10 mouse cellular contexts compared by ENCODE assay signal in genomic region chr3:82249968-82250795, GRCm38 (mm10).
DNase-seq lines count a peak whose midpoint lies in the region; ATAC-seq lines count a peak whose summit lies in the region.
"Had no signal": no experiment of that assay in that cellular context is flagged by ENCODE, and none has a peak within 500 bp of the region (broad histone marks: within the 10 kb centered on the region; RNA-seq: fewer than 3 reads in every experiment).

No protein-coding gene starts in this region.

- intact Hi-C loops in left cerebral cortex, postnatal 14 days (cut with DNase I): no loop called here
- intact Hi-C loops in left cerebral cortex, postnatal 10 days (cut with DNase I): no loop called here

- H3K4me3 ChIP-seq in forebrain, embryonic 13.5 days: no peak overlapping the region
- no peak overlapping the region for H3K4me3 ChIP-seq in forebrain, embryonic 10.5 days
- H3K4me3 ChIP-seq in embryonic facial prominence, embryonic 10.5 days: no peak overlapping the region
- H3K4me3 ChIP-seq in midbrain, embryonic 12.5 days: no peak overlapping the region
- H3K4me3 ChIP-seq: heart, embryonic 12.5 days had no signal

- H3K9ac ChIP-seq in forebrain, embryonic 13.5 days: no peak overlapping the region
- H3K9ac ChIP-seq in midbrain, embryonic 12.5 days (replicated peaks): no peak overlapping the region
- H3K9ac ChIP-seq: heart, embryonic 12.5 days had no signal

- DNase-seq in forebrain, embryonic 10.5 days (ENCODE audit: extremely low spot score, low spot score): no peak
- peak; percentile 16 to 42 for DNase-seq in left cerebral cortex, postnatal 14 days (ENCODE audit: low spot score in 2 of 2)
- DNase-seq in left cerebral cortex, postnatal 10 days (ENCODE audit: extremely low spot score in 1 of 2, low spot score in 2 of 2): no peak
- peak; percentile 20 for DNase-seq in embryonic facial prominence, embryonic 10.5 days (ENCODE audit: low spot score)
- no peak for DNase-seq in urinary bladder, postnatal 4 days (ENCODE audit: low spot score in 2 of 2)
- no peak for DNase-seq in gastrocnemius, postnatal 25 days

- 55% methylated on average over 6 of the region's 6 CpGs for WGBS in forebrain, embryonic 13.5 days
- 56% methylated on average over 6 of the region's 6 CpGs for WGBS in forebrain, embryonic 10.5 days
- 50% methylated on average over 6 of the region's 6 CpGs for WGBS in embryonic facial prominence, embryonic 10.5 days
- 36% methylated on average over 6 of the region's 6 CpGs for WGBS in midbrain, embryonic 12.5 days

- no peaks in the 10 kb centered on the region for H3K36me3 ChIP-seq in forebrain, embryonic 13.5 days (ENCODE audit: poor library complexity, severe bottlenecking)
- H3K36me3 ChIP-seq in forebrain, embryonic 10.5 days (replicated peaks): no peaks in the 10 kb centered on the region
- H3K36me3 ChIP-seq in embryonic facial prominence, embryonic 10.5 days (replicated peaks): no peaks in the 10 kb centered on the region
- no peaks in the 10 kb centered on the region for H3K36me3 ChIP-seq in midbrain, embryonic 12.5 days
- H3K36me3 ChIP-seq: heart, embryonic 12.5 days had no signal

- H3K27me3 ChIP-seq in forebrain, embryonic 13.5 days: no peaks in the 10 kb centered on the region
- H3K27me3 ChIP-seq in forebrain, embryonic 10.5 days (ENCODE audit: poor library complexity, severe bottlenecking): no peaks in the 10 kb centered on the region
- no peaks in the 10 kb centered on the region for H3K27me3 ChIP-seq in embryonic facial prominence, embryonic 10.5 days (replicated peaks; ENCODE audit: low read depth, poor library complexity, severe bottlenecking)
- no peaks in the 10 kb centered on the region for H3K27me3 ChIP-seq in midbrain, embryonic 12.5 days
- H3K27me3 ChIP-seq: heart, embryonic 12.5 days had no signal

- peak overlapping the region; percentile 59 for H3K27ac ChIP-seq in forebrain, embryonic 13.5 days
- no peak overlapping the region for H3K27ac ChIP-seq in forebrain, embryonic 10.5 days
- H3K27ac ChIP-seq in embryonic facial prominence, embryonic 10.5 days (replicated peaks): no peak overlapping the region
- 0 out of 2 replicates have a peak overlapping the region, but pooled peaks have one; percentile 46 for H3K27ac ChIP-seq in midbrain, embryonic 12.5 days (replicated peaks)

- peak; percentile 68 for ATAC-seq in forebrain, embryonic 13.5 days
- peak; percentile 69; the same call in 1 of the 2 replicates for ATAC-seq in midbrain, embryonic 12.5 days (ENCODE audit: low FRiP score, low read depth)
- ATAC-seq: Patski had no signal

- H3K4me1 ChIP-seq in forebrain, embryonic 13.5 days: no peaks in the 10 kb centered on the region
- no peaks in the 10 kb centered on the region for H3K4me1 ChIP-seq in forebrain, embryonic 10.5 days
- H3K4me1 ChIP-seq in embryonic facial prominence, embryonic 10.5 days: peaks cover 10% of the 10 kb centered on the region
- peaks cover 5% of the 10 kb centered on the region; the same call in 1 of the 2 replicates for H3K4me1 ChIP-seq in midbrain, embryonic 12.5 days

- H3K4me2 ChIP-seq in forebrain, embryonic 13.5 days: no peak overlapping the region
- H3K4me2 ChIP-seq in midbrain, embryonic 12.5 days (replicated peaks): no peak overlapping the region
- H3K4me2 ChIP-seq: heart, embryonic 12.5 days had no signal

- H3K9me3 ChIP-seq in forebrain, embryonic 13.5 days (replicated peaks): no peaks in the 10 kb centered on the region
- no peaks in the 10 kb centered on the region for H3K9me3 ChIP-seq in forebrain, embryonic 10.5 days
- H3K9me3 ChIP-seq in embryonic facial prominence, embryonic 10.5 days: no peaks in the 10 kb centered on the region
- no peaks in the 10 kb centered on the region for H3K9me3 ChIP-seq in midbrain, embryonic 12.5 days
- H3K9me3 ChIP-seq: heart, embryonic 12.5 days had no signal

Comparison
In these comparisons a context has a peak if more than half of its experiments do, and no peak if none do; other contexts are left out.
1. H3K27ac ChIP-seq: peak in forebrain, embryonic 13.5 days (single experiment) and midbrain, embryonic 12.5 days (single experiment); none in forebrain, embryonic 10.5 days (single experiment) and embryonic facial prominence, embryonic 10.5 days (single experiment).
2. DNase-seq: peak in left cerebral cortex, postnatal 14 days (2 of 2) and embryonic facial prominence, embryonic 10.5 days (single experiment); none in forebrain, embryonic 10.5 days (single experiment), left cerebral cortex, postnatal 10 days (0 of 2), urinary bladder, postnatal 4 days (0 of 2) and gastrocnemius, postnatal 25 days (single experiment).